Mouse (Mus musculus) midbrain, embryonic 16.5 days (tissue): ENCODE measurements around the gene Cdx4. TPM values are rescaled to one million over a fixed set of nuclear protein-coding genes. Genes with fewer than 3 reads are reported as not detected.

Experiments
- ATAC-seq: fragments of 200-750 bp; cut with Nextera tagmentation; 2 replicates; pipeline ENCODE4 v1.8.0; 2017; ENCODE audit warnings: moderate TSS enrichment
- H3K27ac ChIP-seq: fragments of 300-500 bp; sonication (generic); 2 replicates; pipeline ENCODE4 v1.5.1; 2014; ENCODE audit warnings: mild to moderate bottlenecking, low read length, mixed read lengths
- H3K27me3 ChIP-seq: fragments of 300-500 bp; sonication (generic); 2 replicates; pipeline ENCODE4 v1.6.1; 2014; ENCODE audit warnings: low read depth, low read length, mixed read lengths; ENCODE audit not compliant: control insufficient read depth, insufficient read depth
- H3K36me3 ChIP-seq: fragments of 300-500 bp; sonication (generic); 2 replicates; pipeline ENCODE4 v1.6.1; 2014; ENCODE audit warnings: mild to moderate bottlenecking, low read length, moderate library complexity, mixed read lengths; ENCODE audit not compliant: control insufficient read depth, insufficient read depth
- H3K4me1 ChIP-seq: fragments of 300-500 bp; sonication (generic); 2 replicates; pipeline ENCODE4 v1.6.1; 2014; ENCODE audit warnings: mild to moderate bottlenecking, low read length, mixed read lengths; ENCODE audit not compliant: control insufficient read depth, insufficient read depth
- H3K4me2 ChIP-seq: fragments of 300-500 bp; sonication (generic); 2 replicates; pipeline ENCODE4 v1.6.1; 2014; ENCODE audit warnings: mild to moderate bottlenecking, low read length, mixed read lengths
- H3K4me3 ChIP-seq: fragments of 300-500 bp; sonication (generic); 2 replicates; pipeline ENCODE4 v1.5.1; 2014; ENCODE audit warnings: low read depth, mild to moderate bottlenecking, low read length, moderate library complexity, mixed read lengths
- H3K9ac ChIP-seq: fragments of 300-500 bp; sonication (generic); 2 replicates; pipeline ENCODE4 v1.6.1; 2014; ENCODE audit warnings: low read depth, low read length, mixed read lengths
- H3K9me3 ChIP-seq: fragments of 300-500 bp; sonication (generic); replicated peaks from 2 replicates; pipeline ENCODE4 v1.6.1; 2014; ENCODE audit warnings: mild to moderate bottlenecking, low read length, mixed read lengths; ENCODE audit not compliant: control insufficient read depth, poor library complexity, severe bottlenecking
- WGBS: fragments of 180-500 bp; shearing (Covaris S2); extraction: QIAGEN DNeasy Blood & Tissue Kit; methylation state at CpG from one replicate; pipeline ENCODE4 v1.1.7; 2014; 5-methylcytosine and 5-hydroxymethylcytosine counted together
- polyA plus RNA-seq: library from polyadenylated mRNA; unstranded; fragments of >200 nt; fragmentation: Nextera tagmentation; extraction: Ambion mirVana; gene quantifications from 2 replicates; pipeline ENCODE4 v1.2.1, GENCODE M21; 2015

The Cdx4 gene
- polyA plus RNA-seq, 1 experiment from 2014 or later, result not detected

DNA sequence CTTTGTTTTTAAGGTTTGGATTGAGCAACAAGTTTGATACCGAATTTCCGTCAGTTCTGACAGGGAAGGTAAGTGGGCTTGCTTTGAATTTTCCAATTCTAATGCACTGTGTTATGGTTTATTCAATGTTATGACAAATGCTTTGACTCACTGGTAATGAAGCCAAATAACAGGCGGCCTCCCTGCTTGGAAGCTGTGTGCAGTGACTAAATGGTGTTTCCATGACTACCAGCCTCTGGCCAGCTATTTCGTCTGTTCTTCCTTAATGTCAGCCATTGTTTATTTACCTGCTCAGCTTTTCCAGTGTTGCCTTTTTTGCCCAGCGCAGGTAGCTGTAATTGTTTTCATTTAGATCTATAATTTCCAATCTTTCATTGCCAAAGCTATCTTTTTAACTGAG, 45.0 kb downstream of the Cdx4 start:
- peak; percentile 56; the same call in 1 of the 2 replicates for ATAC-seq

DNA sequence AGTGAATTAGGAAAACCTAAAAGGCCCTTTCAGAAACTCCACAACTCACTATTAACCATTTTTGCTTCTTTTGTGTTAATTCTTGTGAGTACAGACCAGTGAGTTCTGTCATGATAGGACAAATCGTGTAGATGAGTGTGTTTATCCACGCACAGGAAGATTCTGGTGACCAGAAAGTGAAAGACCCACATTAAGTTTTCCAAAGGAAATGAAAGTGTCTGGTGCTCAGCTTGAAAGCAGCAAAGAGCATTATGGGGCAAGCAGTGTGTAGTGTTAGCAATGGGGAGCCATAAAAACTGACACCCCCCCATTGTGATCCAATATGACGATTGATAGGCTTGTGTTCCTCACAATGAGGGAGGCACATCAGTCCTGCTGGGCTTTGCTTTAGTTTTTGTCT, 47.5 kb downstream of the Cdx4 start:
- WGBS, result 60% methylated on average over 3 of the region's 3 CpGs
- no peaks in the 10 kb centered on the region for H3K4me1 ChIP-seq
- no peaks in the 10 kb centered on the region for H3K36me3 ChIP-seq
- peaks cover 5% of the 10 kb centered on the region; the same call in 1 of the 2 replicates for H3K27me3 ChIP-seq
- H3K27ac ChIP-seq, result no peak overlapping the region
- no peak for ATAC-seq
- H3K4me2 ChIP-seq, result no peak overlapping the region
- H3K9ac ChIP-seq, result no peak overlapping the region
- no peaks in the 10 kb centered on the region for H3K9me3 ChIP-seq
- H3K4me3 ChIP-seq, result no peak overlapping the region

More for the DNA sequence above, 45.0 kb downstream of the Cdx4 start:
- H3K9me3 ChIP-seq, result no peaks in the 10 kb centered on the region
- H3K4me2 ChIP-seq, result no peak overlapping the region
- H3K9ac ChIP-seq, result no peak overlapping the region
- peaks cover 5% of the 10 kb centered on the region; the same call in 1 of the 2 replicates for H3K27me3 ChIP-seq
- no peak overlapping the region for H3K27ac ChIP-seq
- H3K4me1 ChIP-seq, result no peaks in the 10 kb centered on the region
- H3K4me3 ChIP-seq, result no peak overlapping the region
- WGBS, result 39% methylated on average over 5 of the region's 5 CpGs
- H3K36me3 ChIP-seq, result no peaks in the 10 kb centered on the region

DNA sequence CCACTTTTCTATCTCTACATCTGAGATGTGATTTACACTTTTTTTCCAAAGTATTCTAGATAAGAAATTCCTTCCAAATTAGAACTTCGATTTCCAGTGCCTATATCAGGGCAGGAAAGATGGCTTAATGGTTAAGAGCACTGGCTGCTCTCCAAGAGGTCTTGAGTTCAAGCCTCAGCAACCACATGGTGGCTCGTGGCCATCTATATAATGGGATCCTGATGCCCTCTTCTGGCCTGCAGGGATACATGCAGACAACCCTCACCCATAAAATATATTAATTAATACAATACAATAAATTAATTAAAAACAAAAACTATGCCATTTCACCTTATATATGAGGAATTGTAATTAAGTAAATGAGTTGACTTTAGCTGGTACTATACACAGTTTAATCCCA, 50.0 kb downstream of the Cdx4 start:
- WGBS, result 79% methylated on average over 2 of the region's 2 CpGs
- Histone ChIP-seq H3K9me3 (no peaks in the 10 kb centered on the region), H3K27me3 (peaks cover 7% of the 10 kb centered on the region; the same call in 1 of the 2 replicates), H3K9ac (no peak overlapping the region), H3K27ac (no peak overlapping the region), H3K36me3 (no peaks in the 10 kb centered on the region), H3K4me1 (no peaks in the 10 kb centered on the region), H3K4me3 (no peak overlapping the region), H3K4me2 (no peak overlapping the region)
- ATAC-seq, result no peak

DNA sequence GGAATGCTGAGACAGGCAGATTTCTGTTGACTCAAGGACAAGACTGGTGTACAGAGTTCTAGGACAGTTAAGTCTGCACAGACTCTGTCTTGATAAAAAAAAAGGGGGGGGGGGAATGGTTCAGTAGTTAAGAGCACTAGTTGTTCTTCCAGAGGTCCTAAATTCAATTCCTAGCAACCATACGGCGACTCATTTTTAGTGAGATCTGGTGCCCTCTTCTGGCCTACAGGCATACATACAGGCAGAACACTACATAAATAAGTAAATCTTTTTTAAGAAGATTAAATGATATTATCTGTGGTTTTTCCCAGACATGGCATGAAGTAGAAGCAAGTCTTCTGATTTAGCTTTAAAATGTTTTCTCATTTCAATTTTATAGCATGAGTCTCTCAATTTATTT, 50.4 kb downstream of the Cdx4 start:
- no peak overlapping the region for H3K27ac ChIP-seq
- 24% methylated on average over 2 of the region's 2 CpGs for WGBS
- no peak overlapping the region for H3K4me3 ChIP-seq

DNA sequence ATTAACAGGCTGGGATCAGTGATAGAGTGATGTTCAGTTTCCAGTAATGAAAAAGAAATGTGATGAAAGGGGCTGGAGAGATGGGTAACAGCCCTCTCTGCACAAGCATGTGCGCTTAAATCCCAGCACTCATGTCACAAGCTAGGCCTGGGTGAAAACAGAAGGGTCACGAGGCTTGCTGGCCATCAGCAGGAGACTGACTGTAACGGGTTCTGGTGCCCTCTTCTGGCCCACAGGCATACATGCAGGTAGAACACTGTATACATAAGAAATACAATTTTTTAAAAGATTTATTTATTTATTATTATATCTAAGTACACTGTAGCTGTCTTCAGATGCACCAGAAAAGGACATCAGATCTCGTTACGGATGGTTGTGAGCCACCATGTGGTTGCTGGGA, 53.1 kb downstream of the Cdx4 start:
- no peaks in the 10 kb centered on the region for H3K4me1 ChIP-seq
- no peak overlapping the region for H3K4me2 ChIP-seq
- 66% methylated on average over 5 of the region's 5 CpGs for WGBS
- no peak overlapping the region for H3K4me3 ChIP-seq
- no peaks in the 10 kb centered on the region for H3K9me3 ChIP-seq
- no peak for ATAC-seq
- no peak overlapping the region for H3K27ac ChIP-seq
- no peaks in the 10 kb centered on the region for H3K36me3 ChIP-seq
- peaks cover 10% of the 10 kb centered on the region for H3K27me3 ChIP-seq
- no peak overlapping the region for H3K9ac ChIP-seq

More for the DNA sequence above, 50.4 kb downstream of the Cdx4 start:
- no peak overlapping the region for H3K4me2 ChIP-seq
- H3K9me3 ChIP-seq, result no peaks in the 10 kb centered on the region
- no peaks in the 10 kb centered on the region for H3K36me3 ChIP-seq
- H3K4me1 ChIP-seq, result no peaks in the 10 kb centered on the region
- peaks cover 7% of the 10 kb centered on the region; the same call in 1 of the 2 replicates for H3K27me3 ChIP-seq
- ATAC-seq, result no peak
- no peak overlapping the region for H3K9ac ChIP-seq

Other genes starting within 250 kb of the Cdx4 start
- 100 and 107 TPM in 2 replicates for gene Nap1l2, start 134.8 kb upstream of the Cdx4 start, polyA plus RNA-seq
- 8.1 and 8.3 TPM in 2 replicates for gene Chic1, start 35.1 kb downstream of the Cdx4 start, polyA plus RNA-seq
- not detected in 2 replicates for gene Tsx, start 93.1 kb downstream of the Cdx4 start, polyA plus RNA-seq
- not detected in 2 replicates for gene Gm26992, start 100.6 kb downstream of the Cdx4 start, polyA plus RNA-seq